Mouse (Mus musculus): ENCODE results near the gene Ttll11. TPM values are rescaled to one million over a fixed set of nuclear protein-coding genes. Genes with fewer than 3 reads are reported as not detected.

Ttll11 gene
- polyA plus RNA-seq, 1 experiment = 4.1 TPM

DNA sequence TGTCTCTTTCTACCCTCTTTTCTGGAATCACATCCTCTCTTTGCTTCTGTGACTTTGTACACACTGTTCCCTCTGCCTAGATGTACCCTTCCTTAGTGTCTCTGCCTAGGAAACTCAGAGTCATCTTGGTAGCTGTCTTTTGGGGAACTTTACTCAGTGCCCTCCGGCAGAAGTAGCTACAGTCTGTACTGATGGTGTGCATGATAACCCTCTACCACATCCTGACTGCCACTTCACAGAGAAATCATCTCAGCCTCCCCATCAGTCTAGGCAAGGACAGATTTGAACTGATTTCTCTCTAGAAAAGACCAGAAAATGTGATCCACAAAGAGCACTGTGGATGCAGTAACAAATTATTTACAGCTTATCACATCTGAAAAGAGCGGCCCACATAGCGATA is 2.2 kb upstream of the Ttll11 start:
- H3K4me3 ChIP-seq (replicated peaks; ENCODE audit: control insufficient read depth, low read depth, low read length) = no peak overlapping the region
- no peak for TF ChIP-seq POLR2A (IDR thresholded peaks at IDR 0.05; ENCODE audit: borderline replicate concordance, control insufficient read depth, low read depth, low read length)
- no peak for TF ChIP-seq CTCF (IDR thresholded peaks at IDR 0.05; ENCODE audit: control insufficient read depth, insufficient read depth, low read length)
- H3K27ac ChIP-seq (ENCODE audit: control insufficient read depth, insufficient read depth, low read depth, low read length, poor library complexity) = no peak overlapping the region
- WGBS = 51% methylated on average over 3 of the region's 3 CpGs
- H3K4me1 ChIP-seq (ENCODE audit: control insufficient read depth, insufficient read depth, low read length) = peaks cover 1% of the 10 kb centered on the region; the same call in 1 of the 2 replicates

DNA sequence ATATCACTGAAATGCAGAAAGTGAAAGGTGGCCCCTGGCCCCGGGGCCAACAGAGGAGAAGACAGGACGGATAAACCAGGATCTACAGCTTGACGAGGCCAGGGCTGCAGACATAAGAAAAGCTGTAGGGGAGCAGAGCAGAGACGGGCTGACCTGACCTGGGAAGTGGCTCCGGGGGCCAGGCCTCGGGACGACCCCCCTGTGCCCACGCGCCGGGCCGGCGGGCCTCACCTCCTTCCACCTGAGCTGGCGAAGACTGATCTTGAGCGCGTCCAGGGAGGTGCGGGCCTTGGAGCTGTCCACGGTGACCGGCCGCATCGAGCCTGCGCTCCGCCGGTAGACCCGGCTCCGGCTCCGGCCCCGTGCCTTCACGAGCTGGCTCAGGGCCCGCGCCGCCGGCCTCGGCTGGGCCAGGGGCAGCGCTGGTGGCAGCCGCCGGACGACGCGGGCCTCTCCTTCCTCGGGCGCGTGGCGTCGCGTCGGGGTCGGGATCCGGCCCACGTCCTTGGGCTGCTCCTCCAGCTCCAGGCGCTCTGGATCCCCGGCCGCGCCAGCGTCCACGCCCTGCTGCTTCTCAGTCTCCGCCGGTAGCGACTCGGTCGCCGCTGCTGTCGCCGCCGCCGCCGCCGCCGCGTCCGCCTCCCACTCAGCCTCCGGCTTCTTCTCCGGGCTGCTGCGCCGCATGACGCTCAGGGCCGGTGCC is 621 bp downstream of the Ttll11 start:
- H3K4me3 ChIP-seq (replicated peaks; ENCODE audit: control insufficient read depth, low read depth, low read length) = peak overlapping the region; percentile 73
- H3K4me1 ChIP-seq (ENCODE audit: control insufficient read depth, insufficient read depth, low read length) = peaks cover 1% of the 10 kb centered on the region; the same call in 1 of the 2 replicates
- peak overlapping the region; percentile 84 for H3K27ac ChIP-seq (ENCODE audit: control insufficient read depth, insufficient read depth, low read depth, low read length, poor library complexity)
- TF ChIP-seq CTCF (IDR thresholded peaks at IDR 0.05; ENCODE audit: control insufficient read depth, insufficient read depth, low read length) (no peak), POLR2A (IDR thresholded peaks at IDR 0.05; ENCODE audit: borderline replicate concordance, control insufficient read depth, low read depth, low read length) (no peak)
- under 1% methylated on average over 76 of the region's 76 CpGs for WGBS

DNA sequence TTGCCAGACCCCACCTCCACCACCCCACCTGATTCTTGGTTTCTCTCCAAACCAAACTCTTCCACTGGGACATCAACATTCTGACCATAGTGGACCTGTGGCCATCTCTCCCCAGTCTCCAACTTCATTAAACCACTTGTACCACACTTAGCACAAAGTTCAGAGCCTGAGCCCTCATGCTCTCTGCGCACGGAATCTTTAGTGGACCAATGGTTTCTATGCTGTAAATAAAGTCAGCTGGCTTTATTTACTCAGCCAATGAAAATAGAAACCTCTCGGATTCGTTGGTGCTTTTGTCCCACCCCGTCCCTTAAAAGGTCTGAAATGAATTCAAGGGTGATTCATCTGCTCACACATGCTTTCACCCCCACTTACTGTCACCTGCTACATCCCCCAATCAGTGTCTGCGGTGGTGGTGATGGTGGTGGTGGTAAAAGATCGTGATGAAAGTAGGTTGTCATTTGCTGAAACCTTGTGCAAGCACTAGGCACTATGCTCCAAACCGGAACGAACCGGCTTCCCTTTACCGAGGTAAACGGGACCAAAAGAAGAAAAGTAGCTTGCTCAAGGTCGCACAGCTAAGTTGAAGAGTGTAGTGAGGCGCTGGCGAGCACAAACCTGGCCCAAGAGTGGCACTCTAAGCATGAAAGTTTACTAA is 1.3 kb downstream of the Ttll11 start:
- Histone ChIP-seq H3K4me3 (replicated peaks; ENCODE audit: control insufficient read depth, low read depth, low read length) (peak overlapping the region; percentile 73), H3K4me1 (ENCODE audit: control insufficient read depth, insufficient read depth, low read length) (peaks cover 1% of the 10 kb centered on the region; the same call in 1 of the 2 replicates), H3K27ac (ENCODE audit: control insufficient read depth, insufficient read depth, low read depth, low read length, poor library complexity) (peak overlapping the region; percentile 84)
- TF ChIP-seq CTCF (IDR thresholded peaks at IDR 0.05; ENCODE audit: control insufficient read depth, insufficient read depth, low read length) (no peak), POLR2A (IDR thresholded peaks at IDR 0.05; ENCODE audit: borderline replicate concordance, control insufficient read depth, low read depth, low read length) (no peak)
- 13% methylated on average over 15 of the region's 15 CpGs for WGBS

DNA sequence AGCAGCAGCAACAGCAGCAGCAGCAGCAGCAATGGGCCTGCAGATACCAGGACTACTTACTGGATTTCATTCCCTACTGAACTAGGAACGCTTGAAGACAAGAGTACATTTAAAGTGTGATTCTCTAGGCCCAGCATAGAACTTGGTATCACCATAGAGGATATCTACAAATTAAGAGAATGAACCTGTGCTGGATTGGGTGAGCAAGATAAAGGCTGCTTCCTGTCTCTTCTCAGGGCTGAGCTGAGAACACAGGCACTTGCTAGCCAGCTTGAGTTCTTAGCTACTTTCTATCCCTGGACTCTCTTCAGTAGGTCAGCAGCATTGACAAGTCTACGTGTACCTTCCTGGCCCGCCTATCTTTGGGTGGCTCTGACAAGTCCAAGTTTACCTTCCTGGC is 2.0 kb downstream of the Ttll11 start:
- Histone ChIP-seq H3K4me1 (ENCODE audit: control insufficient read depth, insufficient read depth, low read length) (peaks cover 1% of the 10 kb centered on the region; the same call in 1 of the 2 replicates), H3K27ac (ENCODE audit: control insufficient read depth, insufficient read depth, low read depth, low read length, poor library complexity) (no peak overlapping the region), H3K4me3 (replicated peaks; ENCODE audit: control insufficient read depth, low read depth, low read length) (no peak overlapping the region)
- TF ChIP-seq CTCF (IDR thresholded peaks at IDR 0.05; ENCODE audit: control insufficient read depth, insufficient read depth, low read length) (no peak), POLR2A (IDR thresholded peaks at IDR 0.05; ENCODE audit: borderline replicate concordance, control insufficient read depth, low read depth, low read length) (no peak)
- 63% methylated on average over 3 of the region's 3 CpGs for WGBS

GRCm38 (mm10) chr2:35972259-35973001 is 7.3 kb downstream of the Ttll11 start:
- H3K4me1 ChIP-seq (ENCODE audit: control insufficient read depth, insufficient read depth, low read length) = no peaks in the 10 kb centered on the region
- 67% methylated on average over 6 of the region's 6 CpGs for WGBS

GRCm38 (mm10) chr2:35965883-35966513 is 13.7 kb downstream of the Ttll11 start:
- no peak overlapping the region for H3K4me3 ChIP-seq (replicated peaks; ENCODE audit: control insufficient read depth, low read depth, low read length)
- no peaks in the 10 kb centered on the region for H3K4me1 ChIP-seq (ENCODE audit: control insufficient read depth, insufficient read depth, low read length)
- no peak overlapping the region for H3K27ac ChIP-seq (ENCODE audit: control insufficient read depth, insufficient read depth, low read depth, low read length, poor library complexity)
- no peak for TF ChIP-seq CTCF (IDR thresholded peaks at IDR 0.05; ENCODE audit: control insufficient read depth, insufficient read depth, low read length)
- no peak for TF ChIP-seq POLR2A (IDR thresholded peaks at IDR 0.05; ENCODE audit: borderline replicate concordance, control insufficient read depth, low read depth, low read length)
- 89% methylated on average over 10 of the region's 10 CpGs for WGBS

More at GRCm38 (mm10) chr2:35972259-35973001, 7.3 kb downstream of the Ttll11 start:
- TF ChIP-seq CTCF (IDR thresholded peaks at IDR 0.05; ENCODE audit: control insufficient read depth, insufficient read depth, low read length) (no peak), POLR2A (IDR thresholded peaks at IDR 0.05; ENCODE audit: borderline replicate concordance, control insufficient read depth, low read depth, low read length) (no peak)
- H3K27ac ChIP-seq (ENCODE audit: control insufficient read depth, insufficient read depth, low read depth, low read length, poor library complexity) = no peak overlapping the region
- H3K4me3 ChIP-seq (replicated peaks; ENCODE audit: control insufficient read depth, low read depth, low read length) = no peak overlapping the region

DNA sequence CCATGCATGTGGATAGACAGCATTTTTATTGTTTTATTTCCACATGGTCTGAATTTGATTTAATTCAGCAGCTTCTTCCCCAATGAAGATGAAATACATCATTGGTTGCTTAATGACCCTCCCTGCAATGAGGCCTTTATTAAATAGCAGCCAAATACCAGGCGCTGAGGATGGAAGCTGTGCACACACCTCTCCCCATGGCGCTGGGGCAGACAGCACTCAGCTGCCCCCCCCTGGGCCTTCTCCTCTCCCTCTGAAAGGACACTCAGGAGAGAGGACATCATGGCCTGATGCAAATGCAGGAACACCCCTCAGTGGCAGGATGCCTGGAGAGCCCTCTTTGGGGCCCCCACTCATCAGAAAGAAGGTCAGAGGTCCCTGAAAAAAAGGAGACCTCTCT is 16.4 kb downstream of the Ttll11 start:
- 75% methylated on average over 2 of the region's 2 CpGs for WGBS
- H3K4me3 ChIP-seq (replicated peaks; ENCODE audit: control insufficient read depth, low read depth, low read length) = no peak overlapping the region
- no peak overlapping the region for H3K27ac ChIP-seq (ENCODE audit: control insufficient read depth, insufficient read depth, low read depth, low read length, poor library complexity)
- TF ChIP-seq POLR2A (IDR thresholded peaks at IDR 0.05; ENCODE audit: borderline replicate concordance, control insufficient read depth, low read depth, low read length) = no peak
- no peak for TF ChIP-seq CTCF (IDR thresholded peaks at IDR 0.05; ENCODE audit: control insufficient read depth, insufficient read depth, low read length)
- H3K4me1 ChIP-seq (ENCODE audit: control insufficient read depth, insufficient read depth, low read length) = no peaks in the 10 kb centered on the region

Data from bone marrow, adult 2 months (tissue).